Mouse (Mus musculus) central nervous system, embryonic 18 days (tissue): ENCODE results near the gene Gm21190. TPM values are rescaled to one million over a fixed set of nuclear protein-coding genes. Genes with fewer than 3 reads are reported as not detected.

Experiments used
- polyA plus RNA-seq: library from polyadenylated mRNA; depleted of rRNA; stranded (reverse); fragments of >200 nt; gene quantifications from 2 replicates; pipeline ENCODE4 v1.2.3, GENCODE M21; 2012; rRNA removed

The Gm21190 gene
- not detected in 2 replicates for polyA plus RNA-seq

DNA sequence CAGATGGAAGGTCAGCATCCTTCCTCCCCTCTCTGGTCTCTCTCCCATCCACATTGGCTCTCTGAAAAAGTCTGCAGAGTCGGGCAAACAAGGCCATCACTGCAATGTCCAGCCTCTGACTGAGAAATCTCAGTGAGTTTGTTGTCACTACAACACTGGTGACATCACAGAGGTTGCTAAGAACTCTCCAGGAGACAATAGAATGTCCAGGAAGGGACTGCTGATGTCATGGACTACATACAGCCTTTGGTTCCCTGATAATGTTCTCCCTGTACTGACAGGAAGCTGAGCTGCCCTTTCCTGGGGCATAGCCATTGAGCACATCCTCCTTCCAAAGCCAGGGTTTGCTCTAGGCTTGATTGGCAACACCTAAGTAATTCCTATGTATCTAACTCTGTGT is at the start of gene Gm21190:
TSS of gene Gm21190 (minus strand) at position 101 of the 400 bp plus-strand sequence.

DNA sequence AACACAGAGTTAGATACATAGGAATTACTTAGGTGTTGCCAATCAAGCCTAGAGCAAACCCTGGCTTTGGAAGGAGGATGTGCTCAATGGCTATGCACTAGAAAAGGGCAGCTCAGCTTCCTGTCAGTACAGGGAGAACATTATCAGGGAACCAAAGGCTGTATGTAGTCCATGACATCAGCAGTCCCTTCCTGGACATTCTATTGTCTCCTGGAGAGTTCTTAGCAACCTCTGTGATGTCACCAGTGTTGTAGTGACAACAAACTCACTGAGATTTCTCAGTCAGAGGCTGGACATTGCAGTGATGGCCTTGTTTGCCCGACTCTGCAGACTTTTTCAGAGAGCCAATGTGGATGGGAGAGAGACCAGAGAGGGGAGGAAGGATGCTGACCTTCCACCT is 48.0 kb upstream of the Gm21190 start, which contains the start of gene Gm21083:
TSS of gene Gm21083 (plus strand) at position 301 of the 400 bp plus-strand sequence.

DNA sequence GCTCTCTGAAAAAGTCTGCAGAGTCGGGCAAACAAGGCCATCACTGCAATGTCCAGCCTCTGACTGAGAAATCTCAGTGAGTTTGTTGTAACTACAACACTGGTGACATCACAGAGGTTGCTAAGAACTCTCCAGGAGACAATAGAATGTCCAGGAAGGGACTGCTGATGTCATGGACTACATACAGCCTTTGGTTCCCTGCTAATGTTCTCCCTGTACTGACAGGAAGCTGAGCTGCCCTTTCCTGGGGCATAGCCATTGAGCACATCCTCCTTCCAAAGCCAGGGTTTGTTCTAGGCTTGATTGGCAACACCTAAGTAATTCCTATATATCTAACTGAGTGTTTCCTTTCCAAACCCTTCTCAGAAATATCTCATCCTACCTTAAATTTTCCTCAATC is 52.6 kb downstream of the Gm21190 start, which contains the start of gene Gm21149:
TSS of gene Gm21149 (minus strand) at position 101 of the 400 bp plus-strand sequence.

Other genes starting within 250 kb of the Gm21190 start
- not detected in 2 replicates for gene Gm21149, start 52.7 kb downstream of the Gm21190 start, polyA plus RNA-seq
- gene Gm21083, start 48.1 kb upstream of the Gm21190 start, polyA plus RNA-seq, result not detected in 2 replicates
- not detected in 2 replicates for gene Speer4d, start 89.8 kb upstream of the Gm21190 start, polyA plus RNA-seq
- not detected in 2 replicates for gene 4930572O03Rik, start 127.8 kb upstream of the Gm21190 start, polyA plus RNA-seq
- not detected in 2 replicates for gene Speer4c, start 185.0 kb upstream of the Gm21190 start, polyA plus RNA-seq